Mouse (Mus musculus): ENCODE measurements at regions not wholly inside any gene's neighbourhood (a gene's known extent, or its start where the extent isn't known, plus 50 kb on each side); places are given as distances from the start of the nearest gene placed in this dataset.

DNA sequence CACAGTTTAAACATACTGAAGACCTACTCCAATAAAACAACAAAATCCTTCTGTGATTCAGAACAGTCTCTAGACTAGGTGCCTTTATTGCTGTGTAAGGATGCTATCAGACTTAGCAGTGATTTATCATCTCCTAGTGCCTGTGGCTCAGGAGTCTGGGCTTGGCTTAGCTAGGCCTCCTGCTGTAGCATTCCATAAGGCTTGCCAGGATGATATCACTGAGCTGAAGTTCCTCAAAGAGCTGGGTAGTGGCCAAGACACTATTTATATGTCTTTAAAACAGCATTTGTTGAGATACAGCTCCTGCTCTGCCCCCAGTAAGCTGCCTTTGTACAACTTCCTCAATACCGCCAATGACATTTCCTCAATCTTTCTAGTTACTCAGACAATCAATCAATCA is 193.4 kb upstream of the Pld5 start:
- Histone ChIP-seq H3K4me2 (ENCODE audit: insufficient read depth, low read depth, poor library complexity, severe bottlenecking) (no peak overlapping the region), H3K9ac (ENCODE audit: insufficient read depth, low read depth) (no peak overlapping the region), H3K27me3 (replicated peaks) (no peaks in the 10 kb centered on the region), H3K27ac (ENCODE audit: insufficient read depth, low read depth) (no peak overlapping the region), H3K36me3 (replicated peaks in 1 of 2; ENCODE audit: control insufficient read depth in 1 of 2, insufficient read depth in 1 of 2, low read length in 1 of 2) (no peaks in the 10 kb centered on the region), H3K79me2 (replicated peaks; ENCODE audit: control insufficient read depth, extremely low read depth, insufficient read depth, poor library complexity, severe bottlenecking) (no peaks in the 10 kb centered on the region), H3K4me3 (replicated peaks in 1 of 3; ENCODE audit: low read depth in 2 of 3, low read length in 2 of 3, poor library complexity in 1 of 3) (no peak overlapping the region), H3K4me1 (ENCODE audit: control insufficient read depth in 1 of 2, insufficient read depth in 2 of 2) (no peaks in the 10 kb centered on the region), H3K9me3 (replicated peaks; ENCODE audit: low read length) (no peaks in the 10 kb centered on the region)
- in situ Hi-C loops (cut with MboI; ENCODE audit: low pct_ligation_motif_present, low pct_unique_long_range_greater_than_20kb, low sequenced_read_pairs): no loop called here
- dilution Hi-C loops (cut with MboI; ENCODE audit: extremely low pct_ligation_motif_present, extremely low pct_unique_long_range_greater_than_20kb, low sequenced_read_pairs): no loop called here
- DNase-seq (ENCODE audit: extremely low read depth): no peak
- TF ChIP-seq ZC3H11A (IDR thresholded peaks at IDR 0.05; ENCODE audit: low read depth, low read length): no peak
- TF ChIP-seq MAZ (IDR thresholded peaks at IDR 0.05; ENCODE audit: low read depth, low read length): no peak
- TF ChIP-seq TCF12 (IDR thresholded peaks at IDR 0.05; ENCODE audit: low read depth, low read length): no peak
- TF ChIP-seq MAFK (IDR thresholded peaks at IDR 0.05; ENCODE audit: insufficient replicate concordance, low read length): no peak
- no peak for TF ChIP-seq TBP (conservative IDR thresholded peaks at IDR 0.05; ENCODE audit: low read depth, low read length)
- TF ChIP-seq KAT2A (IDR thresholded peaks at IDR 0.05; ENCODE audit: insufficient replicate concordance, low read length): no peak
- no peak for TF ChIP-seq ETS1 (conservative IDR thresholded peaks at IDR 0.05; ENCODE audit: low read depth, low read length)
- TF ChIP-seq MYC (IDR thresholded peaks at IDR 0.05; ENCODE audit: low read depth, low read length): no peak
- no peak for TF ChIP-seq SMC3 (IDR thresholded peaks at IDR 0.05; ENCODE audit: low read depth, low read length)
- TF ChIP-seq PAX5 (IDR thresholded peaks at IDR 0.05; ENCODE audit: low read length): no peak
- no peak for TF ChIP-seq USF1 (IDR thresholded peaks at IDR 0.05; ENCODE audit: low read depth, low read length)
- no peak for TF ChIP-seq JUND (conservative IDR thresholded peaks at IDR 0.05; ENCODE audit: low read depth, low read length)
- TF ChIP-seq CTCF (conservative IDR thresholded peaks at IDR 0.05 in 1 of 2, IDR thresholded peaks at IDR 0.05 in 1 of 2; ENCODE audit: low read depth in 2 of 2, low read length in 2 of 2): no peak

DNA sequence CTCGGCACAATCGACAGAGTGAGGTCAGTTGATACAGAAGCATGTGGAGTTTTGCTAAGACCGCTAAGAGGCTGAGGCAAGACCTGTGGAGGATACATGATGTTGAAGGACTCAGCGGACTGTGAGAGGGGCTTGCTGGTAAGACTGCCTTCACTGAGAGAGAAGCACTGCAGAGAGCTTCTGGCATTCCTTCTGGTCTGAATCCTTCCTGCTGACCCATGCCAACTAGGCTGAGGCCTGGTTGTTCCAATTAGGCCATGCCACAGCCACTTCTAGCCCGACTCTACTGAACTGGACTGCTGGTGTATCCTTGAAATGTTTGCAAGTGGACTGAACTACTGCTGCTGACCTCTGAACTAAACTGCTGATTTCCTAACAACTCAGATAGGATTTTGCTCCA is 187.0 kb upstream of the Pld5 start:
- TF ChIP-seq MXI1 (IDR thresholded peaks at IDR 0.05; ENCODE audit: low read depth, low read length): no peak
- TF ChIP-seq ETS1 (conservative IDR thresholded peaks at IDR 0.05; ENCODE audit: low read depth, low read length): no peak
- no peak for TF ChIP-seq UBTF (IDR thresholded peaks at IDR 0.05; ENCODE audit: low read depth, low read length)
- TF ChIP-seq MAFK (IDR thresholded peaks at IDR 0.05; ENCODE audit: insufficient replicate concordance, low read length): no peak
- no peak for TF ChIP-seq USF2 (conservative IDR thresholded peaks at IDR 0.05; ENCODE audit: low read depth, low read length)
- no peak for TF ChIP-seq TBP (conservative IDR thresholded peaks at IDR 0.05; ENCODE audit: low read depth, low read length)
- TF ChIP-seq IRF4 (IDR thresholded peaks at IDR 0.05; ENCODE audit: low read depth, low read length): no peak
- TF ChIP-seq MAX (IDR thresholded peaks at IDR 0.05; ENCODE audit: low read length): no peak
- Histone ChIP-seq H3K9ac (ENCODE audit: insufficient read depth, low read depth) (no peak overlapping the region), H3K27ac (ENCODE audit: insufficient read depth, low read depth) (no peak overlapping the region), H3K4me2 (ENCODE audit: insufficient read depth, low read depth, poor library complexity, severe bottlenecking) (no peak overlapping the region), H3K4me1 (ENCODE audit: control insufficient read depth in 1 of 2, insufficient read depth in 2 of 2) (no peaks in the 10 kb centered on the region), H3K27me3 (replicated peaks) (no peaks in the 10 kb centered on the region), H3K36me3 (replicated peaks in 1 of 2; ENCODE audit: control insufficient read depth in 1 of 2, insufficient read depth in 1 of 2, low read length in 1 of 2) (no peaks in the 10 kb centered on the region), H3K79me2 (replicated peaks; ENCODE audit: control insufficient read depth, extremely low read depth, insufficient read depth, poor library complexity, severe bottlenecking) (no peaks in the 10 kb centered on the region), H3K4me3 (replicated peaks in 1 of 3; ENCODE audit: low read depth in 2 of 3, low read length in 2 of 3, poor library complexity in 1 of 3) (no peak overlapping the region), H3K9me3 (replicated peaks; ENCODE audit: low read length) (no peaks in the 10 kb centered on the region)
- DNase-seq (ENCODE audit: extremely low read depth): no peak
- dilution Hi-C loops (cut with MboI; ENCODE audit: extremely low pct_ligation_motif_present, extremely low pct_unique_long_range_greater_than_20kb, low sequenced_read_pairs) (no loop called here), in situ Hi-C loops (cut with MboI; ENCODE audit: low pct_ligation_motif_present, low pct_unique_long_range_greater_than_20kb, low sequenced_read_pairs) (no loop called here)

All from CH12.LX (cell line).